Mouse (Mus musculus) kidney, adult 2 months (tissue): ENCODE data around the gene Exosc2. TPM values are rescaled to one million over a fixed set of nuclear protein-coding genes. Genes with fewer than 3 reads are reported as not detected.
A peak's percentile ranks its signal among the peaks of the same experiment; 100 is the strongest.

ENCODE experiments used
- DNase-seq: peaks from one replicate; pipeline ENCODE4 v3.0.0; 2021
- H3K27ac ChIP-seq: fragments of 200-500 bp; 2 replicates; pipeline ENCODE4 v1.5.1; 2012; ENCODE audit warnings: low read depth, low read length, control low read depth, inconsistent platforms; ENCODE audit not compliant: insufficient read depth
- H3K27me3 ChIP-seq: fragments of 200-500 bp; replicated peaks from 2 replicates; pipeline ENCODE4 v1.6.1; 2012; ENCODE audit warnings: mild to moderate bottlenecking, moderate library complexity, low read length, inconsistent platforms; ENCODE audit not compliant: control insufficient read depth, insufficient read depth
- H3K36me3 ChIP-seq: fragments of 200-500 bp; 2 replicates; pipeline ENCODE4 v1.6.1; 2012; ENCODE audit warnings: mild to moderate bottlenecking, moderate library complexity, low read length, inconsistent platforms; ENCODE audit not compliant: control insufficient read depth, insufficient read depth
- H3K4me1 ChIP-seq: fragments of 200-500 bp; 2 replicates; pipeline ENCODE4 v1.6.1; 2011; ENCODE audit warnings: low read length; ENCODE audit not compliant: control insufficient read depth, insufficient read depth
- H3K4me3 ChIP-seq: fragments of 200-500 bp; 2 replicates; pipeline ENCODE4 v1.5.1; 2011; ENCODE audit warnings: mild to moderate bottlenecking, low read depth, low read length, control low read depth; ENCODE audit not compliant: insufficient read depth
- CTCF ChIP-seq: fragments of 200-500 bp; conservative IDR thresholded peaks from 2 replicates; pipeline ENCODE4 v1.5.1; 2011; ENCODE audit warnings: low read depth, mild to moderate bottlenecking, control low read depth, low read length, moderate library complexity, mixed read lengths; ENCODE audit not compliant: insufficient read depth, insufficient read length
- POLR2A ChIP-seq: fragments of 200-500 bp; IDR thresholded peaks from one replicate; pipeline ENCODE4 v1.6.1; 2011; ENCODE audit warnings: low read depth, low read length, control low read depth
- WGBS: fragments of 180-500 bp; shearing (Covaris S2); methylation state at CpG from one replicate; pipeline ENCODE4 v1.1.7; 2018; 5-methylcytosine and 5-hydroxymethylcytosine counted together
- polyA plus RNA-seq: library from polyadenylated mRNA; depleted of rRNA; stranded (reverse); fragments of >200 nt; gene quantifications from 2 replicates; pipeline ENCODE4 v1.2.3, GENCODE M21; 2012; rRNA removed

Gene Exosc2
- polyA plus RNA-seq: 9.8 and 11.4 TPM in 2 replicates

- under 1% methylated on average over 27 of the region's 27 CpGs for WGBS
- Histone ChIP-seq H3K4me3 (peak within 1 kb of the TSS; percentile 99), H3K27me3 (no peaks in the 10 kb centered on the region), H3K27ac (no peak within 1 kb of the TSS; the same call in 1 of the 2 replicates), H3K36me3 (peaks cover 2% of the 10 kb centered on the region; the same call in 1 of the 2 replicates), H3K4me1 (peaks cover 3% of the 10 kb centered on the region; the same call in 1 of the 2 replicates)
- peak; percentile 97 for DNase-seq
- TF ChIP-seq POLR2A: peak; percentile 89
- no peak for TF ChIP-seq CTCF
Measured at GRCm38 (mm10) chr2:31670551-31671035, at the start of gene Exosc2. TSS of gene Exosc2 (plus strand) at chr2:31670715.

- H3K4me1 ChIP-seq: 0 out of 2 replicates have a peak, but pooled peaks cover 3% of the 10 kb centered on the region
- no peak overlapping the region for H3K27ac ChIP-seq
- TF ChIP-seq CTCF (no peak), POLR2A (no peak)
- H3K36me3 ChIP-seq: no peaks in the 10 kb centered on the region
- no peak overlapping the region for H3K4me3 ChIP-seq
- DNase-seq: no peak
- peaks cover 11% of the 10 kb centered on the region for H3K27me3 ChIP-seq
- WGBS: 53% methylated on average over 3 of the region's 3 CpGs
Measured at GRCm38 (mm10) chr2:31633531-31633930, 37.0 kb upstream of the Exosc2 start.

- DNase-seq: no peak
- no peaks in the 10 kb centered on the region for H3K36me3 ChIP-seq
- no peak overlapping the region for H3K4me3 ChIP-seq
- no peak overlapping the region for H3K27ac ChIP-seq
- WGBS: 1% methylated on average over 52 of the region's 52 CpGs
- TF ChIP-seq CTCF (no peak), POLR2A (no peak)
- H3K4me1 ChIP-seq: 0 out of 2 replicates have a peak, but pooled peaks cover 3% of the 10 kb centered on the region
- H3K27me3 ChIP-seq: peaks cover 15% of the 10 kb centered on the region
Measured at GRCm38 (mm10) chr2:31635281-31636137, 35.0 kb upstream of the Exosc2 start.

GRCm38 (mm10) chr2:31636138-31636741, 34.3 kb upstream of the Exosc2 start:
- Histone ChIP-seq H3K27me3 (peaks cover 15% of the 10 kb centered on the region), H3K4me1 (0 out of 2 replicates have a peak, but pooled peaks cover 3% of the 10 kb centered on the region), H3K27ac (no peak overlapping the region), H3K4me3 (no peak overlapping the region), H3K36me3 (no peaks in the 10 kb centered on the region)
- TF ChIP-seq POLR2A: no peak
- TF ChIP-seq CTCF: no peak
- no peak for DNase-seq
- 1% methylated on average over 48 of the region's 48 CpGs for WGBS

- no peak overlapping the region for H3K4me3 ChIP-seq
- TF ChIP-seq CTCF (no peak), POLR2A (no peak)
- whole genome bisulfite sequencing: 4% methylated on average over 34 of the region's 35 CpGs
Measured at GRCm38 (mm10) chr2:31636742-31637141, 33.8 kb upstream of the Exosc2 start.

GRCm38 (mm10) chr2:31637311-31637710, 33.2 kb upstream of the Exosc2 start:
- no peak overlapping the region for H3K4me3 ChIP-seq
- TF ChIP-seq CTCF (no peak), POLR2A (no peak)
- H3K27me3 ChIP-seq: peaks cover 15% of the 10 kb centered on the region
- DNase-seq: no peak
- H3K36me3 ChIP-seq: no peaks in the 10 kb centered on the region
- no peak overlapping the region for H3K27ac ChIP-seq
- WGBS: 3% methylated on average over 12 of the region's 12 CpGs
- 0 out of 2 replicates have a peak, but pooled peaks cover 3% of the 10 kb centered on the region for H3K4me1 ChIP-seq

More at GRCm38 (mm10) chr2:31636742-31637141, 33.8 kb upstream of the Exosc2 start:
- no peak for DNase-seq
- peaks cover 15% of the 10 kb centered on the region for H3K27me3 ChIP-seq
- H3K4me1 ChIP-seq: 0 out of 2 replicates have a peak, but pooled peaks cover 3% of the 10 kb centered on the region
- no peak overlapping the region for H3K27ac ChIP-seq
- H3K36me3 ChIP-seq: no peaks in the 10 kb centered on the region

GRCm38 (mm10) chr2:31637807-31638206, 32.7 kb upstream of the Exosc2 start:
- no peak overlapping the region for H3K4me3 ChIP-seq
- WGBS: 2% methylated on average over 22 of the region's 22 CpGs

More at GRCm38 (mm10) chr2:31637807-31638206, 32.7 kb upstream of the Exosc2 start:
- Histone ChIP-seq H3K27me3 (peaks cover 15% of the 10 kb centered on the region), H3K4me1 (0 out of 2 replicates have a peak, but pooled peaks cover 3% of the 10 kb centered on the region), H3K36me3 (no peaks in the 10 kb centered on the region), H3K27ac (no peak overlapping the region)
- peak; percentile 52 for DNase-seq
- TF ChIP-seq CTCF: no peak
- TF ChIP-seq POLR2A: no peak
